Mouse (Mus musculus) midbrain, embryonic 10.5 days (tissue): ENCODE results near the gene Ncln. TPM values are rescaled to one million over a fixed set of nuclear protein-coding genes. Genes with fewer than 3 reads are reported as not detected.

Experiments
- DNase-seq: peaks from one replicate; pipeline ENCODE4 v3.0.0-alpha.2; 2017; ENCODE audit warnings: low spot score
- H3K27ac ChIP-seq: fragments of 300-500 bp; sonication (generic); replicated peaks from 2 replicates; pipeline ENCODE4 v1.5.1; 2016; ENCODE audit warnings: mild to moderate bottlenecking
- H3K27me3 ChIP-seq: fragments of 300-500 bp; sonication (generic); 2 replicates; pipeline ENCODE4 v1.6.1; 2016; ENCODE audit warnings: low read depth, mild to moderate bottlenecking; ENCODE audit not compliant: poor library complexity, severe bottlenecking
- H3K36me3 ChIP-seq: fragments of 300-500 bp; sonication (generic); 2 replicates; pipeline ENCODE4 v1.6.1; 2016; ENCODE audit warnings: mild to moderate bottlenecking, moderate library complexity
- H3K4me1 ChIP-seq: fragments of 300-500 bp; sonication (generic); 2 replicates; pipeline ENCODE4 v1.6.1; 2016
- H3K4me3 ChIP-seq: fragments of 300-500 bp; sonication (generic); 2 replicates; pipeline ENCODE4 v1.5.1; 2016; ENCODE audit warnings: mild to moderate bottlenecking, moderate library complexity
- H3K9me3 ChIP-seq: fragments of 300-500 bp; sonication (generic); replicated peaks from 2 replicates; pipeline ENCODE4 v1.6.1; 2016; ENCODE audit warnings: mild to moderate bottlenecking
- WGBS: fragments of 180-500 bp; shearing (Covaris S2); methylation state at CpG from one replicate; pipeline ENCODE4 v1.1.7; 2016; 5-methylcytosine and 5-hydroxymethylcytosine counted together
- polyA plus RNA-seq: library from polyadenylated mRNA; unstranded; fragments of >200 nt; fragmentation: Nextera tagmentation; extraction: Ambion mirVana; gene quantifications from 2 replicates; pipeline ENCODE4 v1.2.1, GENCODE M21; 2016

The Ncln gene
- polyA plus RNA-seq, 1 experiment from 2014 or later = 87.5 TPM

- Histone ChIP-seq H3K4me1 (peaks cover 12% of the 10 kb centered on the region), H3K4me3 (no peak overlapping the region), H3K36me3 (no peaks in the 10 kb centered on the region), H3K27ac (no peak overlapping the region), H3K9me3 (no peaks in the 10 kb centered on the region), H3K27me3 (peaks cover 30% of the 10 kb centered on the region)
- DNase-seq = no peak
- 45% methylated on average over 6 of the region's 6 CpGs for WGBS
Measured at GRCm38 (mm10) chr10:81507095-81507494, 10.9 kb upstream of the Ncln start.

DNA sequence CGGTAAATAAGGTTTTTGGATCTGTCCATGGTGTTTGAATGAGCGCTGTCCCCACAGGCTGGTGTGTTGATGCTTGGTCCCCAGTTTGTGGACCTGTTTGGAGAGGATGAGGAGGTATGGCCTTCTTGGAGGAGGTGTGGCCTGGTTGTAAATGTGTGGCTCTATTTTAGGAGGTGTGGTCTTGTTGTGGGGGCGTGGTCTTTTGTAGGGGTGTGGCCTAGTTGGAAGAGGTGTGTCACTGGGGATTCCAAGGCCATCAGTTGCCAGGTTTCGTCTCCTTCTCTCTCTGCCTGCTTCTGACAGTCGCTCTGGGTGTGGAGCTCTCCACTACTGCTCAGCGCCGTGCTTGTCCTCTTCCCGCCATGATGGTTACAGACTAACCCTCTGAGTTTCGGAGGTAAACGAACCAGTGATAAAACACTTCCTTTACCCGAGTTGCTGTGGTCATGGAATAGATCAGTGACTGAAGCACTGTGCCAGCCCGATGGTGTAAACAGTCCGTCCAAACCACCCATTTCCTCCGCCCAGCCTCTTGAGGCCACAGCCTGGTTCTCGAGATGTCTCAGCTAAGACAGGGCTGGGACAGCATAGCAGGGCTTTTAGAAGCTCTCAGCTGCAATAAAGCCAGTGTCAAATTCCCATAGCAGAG is 8.9 kb upstream of the Ncln start:
- Histone ChIP-seq H3K27me3 (peaks cover 14% of the 10 kb centered on the region), H3K4me1 (peaks cover 12% of the 10 kb centered on the region), H3K27ac (no peak overlapping the region), H3K36me3 (no peaks in the 10 kb centered on the region), H3K9me3 (no peaks in the 10 kb centered on the region), H3K4me3 (no peak overlapping the region)
- no peak for DNase-seq
- WGBS = 76% methylated on average over 15 of the region's 15 CpGs

DNA sequence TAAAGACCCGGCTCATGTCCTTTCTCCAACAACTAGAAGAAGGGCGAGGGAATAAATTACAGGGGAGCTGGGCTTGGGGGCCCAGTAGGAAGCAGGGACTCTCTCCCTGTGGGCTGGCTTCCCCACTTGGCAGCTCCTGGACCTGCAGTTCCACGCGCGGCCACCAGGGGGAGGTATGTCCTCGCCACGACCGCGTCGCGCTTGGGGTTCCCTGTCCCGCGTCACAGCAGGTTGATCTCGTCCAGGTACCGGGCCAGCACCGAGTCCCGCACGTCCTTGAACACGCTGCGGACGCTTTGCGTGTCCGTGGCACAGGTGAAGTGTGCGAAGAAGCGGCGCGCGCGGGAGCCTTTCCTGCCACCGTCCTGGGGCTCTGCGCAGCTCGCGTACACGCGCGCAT is 6.5 kb upstream of the Ncln start:
- Histone ChIP-seq H3K4me1 (peaks cover 24% of the 10 kb centered on the region), H3K27me3 (peaks cover 14% of the 10 kb centered on the region), H3K27ac (0 out of 2 replicates have a peak overlapping the region, but pooled peaks have one; percentile 38), H3K36me3 (no peaks in the 10 kb centered on the region), H3K4me3 (peak overlapping the region; percentile 51), H3K9me3 (no peaks in the 10 kb centered on the region)
- WGBS = 9% methylated on average over 36 of the region's 36 CpGs
- DNase-seq = peak; percentile 87

DNA sequence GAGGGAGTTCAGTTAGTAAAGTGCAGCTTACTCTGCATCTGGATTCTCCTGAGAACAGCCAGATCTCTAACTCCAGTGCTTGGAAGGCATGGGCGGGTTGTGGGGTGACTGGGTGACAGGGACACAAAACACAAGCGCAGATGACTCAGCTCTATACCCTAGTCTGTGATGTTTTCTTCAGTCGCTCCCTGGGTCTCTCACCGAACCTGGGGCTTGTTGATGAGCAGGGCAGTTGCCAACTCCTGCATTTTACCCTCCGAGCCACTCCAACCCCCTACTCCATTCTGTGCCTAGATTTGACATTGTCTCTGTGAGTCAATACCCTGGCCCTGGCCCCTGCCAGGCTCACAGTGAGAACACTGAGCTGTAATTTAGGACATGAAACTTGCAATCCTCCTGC is 5.7 kb upstream of the Ncln start:
- Histone ChIP-seq H3K4me1 (peaks cover 32% of the 10 kb centered on the region), H3K27me3 (peaks cover 14% of the 10 kb centered on the region), H3K27ac (no peak overlapping the region), H3K4me3 (no peak overlapping the region), H3K36me3 (no peaks in the 10 kb centered on the region), H3K9me3 (no peaks in the 10 kb centered on the region)
- DNase-seq = no peak
- WGBS = 91% methylated on average over 5 of the region's 5 CpGs

- 90% methylated on average over 3 of the region's 3 CpGs for WGBS
- DNase-seq = no peak
- H3K27me3 ChIP-seq = peaks cover 14% of the 10 kb centered on the region
- H3K4me3 ChIP-seq = no peak within 1 kb of the TSS
- no peaks in the 10 kb centered on the region for H3K36me3 ChIP-seq
- peak within 1 kb of the TSS; percentile 39 for H3K27ac ChIP-seq
- no peaks in the 10 kb centered on the region for H3K9me3 ChIP-seq
- peaks cover 39% of the 10 kb centered on the region for H3K4me1 ChIP-seq
Measured at GRCm38 (mm10) chr10:81500032-81500431, 3.8 kb upstream of the Ncln start, which contains the start of gene S1pr4. Gene S1pr4, minus strand, starts transcription at chr10:81500132.

- WGBS = 80% methylated on average over 23 of the region's 23 CpGs
- no peak overlapping the region for H3K4me3 ChIP-seq
Measured at GRCm38 (mm10) chr10:81499250-81499901, 3.2 kb upstream of the Ncln start.

DNA sequence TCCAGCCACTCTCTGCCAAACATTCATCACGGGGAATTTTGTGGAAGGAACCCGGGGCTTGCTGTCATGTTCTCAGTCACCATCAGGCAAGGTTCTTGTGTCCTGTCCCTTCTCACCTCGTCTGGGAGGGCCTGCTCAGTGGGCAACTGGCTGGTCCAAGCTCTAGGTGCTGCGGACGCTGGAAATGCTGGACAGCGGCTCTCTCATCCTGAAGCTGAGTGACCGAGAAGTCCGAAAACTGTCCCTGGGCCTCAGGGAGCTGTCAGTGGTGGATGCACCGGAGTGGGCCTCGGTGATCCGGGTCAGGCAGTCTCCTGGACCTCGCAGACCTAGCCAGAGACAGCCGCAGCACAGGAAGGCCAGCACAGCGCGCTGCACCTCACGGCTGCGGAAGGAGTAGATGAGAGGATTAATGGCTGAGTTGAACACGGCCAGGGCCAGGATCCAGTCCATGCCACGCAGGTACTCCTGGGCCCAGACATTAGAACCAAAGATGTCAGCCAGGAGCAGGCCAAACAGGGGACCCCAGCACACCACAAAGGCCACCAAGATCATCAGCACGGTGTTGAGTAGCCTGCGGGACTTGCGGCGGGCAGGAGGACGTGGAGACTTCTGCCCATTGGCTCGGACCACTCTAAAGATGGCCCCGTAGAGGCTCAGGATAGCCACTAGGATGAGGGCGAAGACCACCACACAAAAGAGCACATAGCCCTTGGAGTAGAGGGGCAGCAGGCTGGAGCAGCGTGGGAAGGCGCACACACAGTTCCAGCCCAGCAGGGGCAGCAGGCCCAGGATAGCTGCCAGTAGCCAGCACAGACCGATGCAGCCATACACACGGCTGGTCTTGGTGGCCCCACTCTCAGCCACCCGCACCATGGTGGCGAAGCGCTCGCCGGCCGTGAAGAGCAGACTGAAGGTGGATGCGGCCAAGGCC is 2.4 kb upstream of the Ncln start:
- WGBS = 89% methylated on average over 38 of the region's 38 CpGs
- no peak for DNase-seq
- Histone ChIP-seq H3K4me1 (peaks cover 49% of the 10 kb centered on the region), H3K27me3 (peaks cover 9% of the 10 kb centered on the region), H3K4me3 (no peak overlapping the region), H3K27ac (peak overlapping the region; percentile 39), H3K9me3 (no peaks in the 10 kb centered on the region), H3K36me3 (peaks cover 6% of the 10 kb centered on the region)

More at GRCm38 (mm10) chr10:81499250-81499901, 3.2 kb upstream of the Ncln start:
- peak overlapping the region; percentile 39 for H3K27ac ChIP-seq
- H3K27me3 ChIP-seq = peaks cover 14% of the 10 kb centered on the region
- H3K4me1 ChIP-seq = peaks cover 44% of the 10 kb centered on the region
- DNase-seq = no peak
- no peaks in the 10 kb centered on the region for H3K9me3 ChIP-seq
- H3K36me3 ChIP-seq = no peaks in the 10 kb centered on the region

GRCm38 (mm10) chr10:81497401-81498270 is 1.4 kb upstream of the Ncln start:
- Histone ChIP-seq H3K4me1 (peaks cover 47% of the 10 kb centered on the region), H3K27ac (peak overlapping the region; percentile 90), H3K27me3 (no peaks in the 10 kb centered on the region), H3K9me3 (no peaks in the 10 kb centered on the region), H3K36me3 (peaks cover 16% of the 10 kb centered on the region), H3K4me3 (peak overlapping the region; percentile 65; the same call in 1 of the 2 replicates)
- DNase-seq = no peak
- 89% methylated on average over 17 of the region's 17 CpGs for WGBS

GRCm38 (mm10) chr10:81496969-81497368 is 777 bp upstream of the Ncln start:
- H3K27me3 ChIP-seq = no peaks in the 10 kb centered on the region
- H3K4me1 ChIP-seq = peaks cover 45% of the 10 kb centered on the region
- DNase-seq = no peak
- H3K9me3 ChIP-seq = no peaks in the 10 kb centered on the region
- WGBS = 38% methylated on average over 4 of the region's 4 CpGs
- H3K27ac ChIP-seq = peak overlapping the region; percentile 90
- peak overlapping the region; percentile 65 for H3K4me3 ChIP-seq
- H3K36me3 ChIP-seq = peaks cover 23% of the 10 kb centered on the region

GRCm38 (mm10) chr10:81495616-81496263 is 452 bp downstream of the Ncln start:
- no peak for DNase-seq
- H3K36me3 ChIP-seq = peaks cover 35% of the 10 kb centered on the region
- H3K4me1 ChIP-seq = peaks cover 45% of the 10 kb centered on the region
- peak overlapping the region; percentile 65 for H3K4me3 ChIP-seq
- no peaks in the 10 kb centered on the region for H3K27me3 ChIP-seq
- peak overlapping the region; percentile 90 for H3K27ac ChIP-seq
- WGBS = 2% methylated on average over 41 of the region's 41 CpGs
- no peaks in the 10 kb centered on the region for H3K9me3 ChIP-seq

DNA sequence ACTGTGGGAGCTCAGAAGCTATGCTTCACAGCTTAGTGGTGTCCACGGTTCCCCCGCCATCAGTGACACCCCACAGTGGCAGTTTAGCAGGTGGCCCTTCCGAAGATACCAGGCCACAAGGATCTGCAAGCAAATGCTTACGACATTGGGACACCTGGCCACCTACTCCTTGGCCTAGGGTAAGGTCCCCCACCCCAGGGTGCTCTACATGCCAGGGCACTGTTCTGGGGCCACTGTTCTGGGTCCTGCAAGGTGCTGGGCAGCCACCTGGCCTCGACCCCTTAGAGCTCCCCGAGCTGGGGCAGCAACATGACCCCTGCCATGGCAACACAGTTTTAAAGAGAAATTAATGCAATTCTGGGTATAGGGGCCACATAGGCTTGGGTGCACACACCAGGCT is 1.0 kb downstream of the Ncln start:
- peak overlapping the region; percentile 90 for H3K27ac ChIP-seq
- H3K4me1 ChIP-seq = peaks cover 45% of the 10 kb centered on the region
- no peaks in the 10 kb centered on the region for H3K27me3 ChIP-seq
- WGBS = 81% methylated on average over 6 of the region's 6 CpGs
- H3K4me3 ChIP-seq = peak overlapping the region; percentile 65
- DNase-seq = no peak
- H3K36me3 ChIP-seq = peaks cover 41% of the 10 kb centered on the region
- H3K9me3 ChIP-seq = no peaks in the 10 kb centered on the region
